Mouse (Mus musculus) spleen, adult 12 weeks (tissue): Measurements from ENCODE around the gene Nrxn1.

ENCODE experiments used
- DNase-seq: peaks from one replicate; pipeline ENCODE4 v3.0.0; 2022; ENCODE audit warnings: low spot score

The Nrxn1 gene

GRCm38 (mm10) chr17:91093042-91093080, at the start of gene Nrxn1:
TSS of gene Nrxn1 (minus strand) at chr17:91093071.
- no peak for DNase-seq

- DNase-seq = no peak
Observed at GRCm38 (mm10) chr17:91136859-91137258, 44.0 kb upstream of the Nrxn1 start.

- no peak for DNase-seq
Observed at GRCm38 (mm10) chr17:91112880-91113628, 20.2 kb upstream of the Nrxn1 start.

- no peak for DNase-seq
Observed at GRCm38 (mm10) chr17:91112085-91112484, 19.2 kb upstream of the Nrxn1 start.

GRCm38 (mm10) chr17:91093081-91093875, 407 bp upstream of the Nrxn1 start:
- DNase-seq = no peak

GRCm38 (mm10) chr17:91092421-91093041, 340 bp downstream of the Nrxn1 start:
- no peak for DNase-seq

GRCm38 (mm10) chr17:91090631-91091030, 2.2 kb downstream of the Nrxn1 start:
- DNase-seq = no peak

- DNase-seq = no peak
Observed at GRCm38 (mm10) chr17:91088991-91089390, 3.9 kb downstream of the Nrxn1 start.

- no peak for DNase-seq
Observed at GRCm38 (mm10) chr17:91088037-91088715, 4.7 kb downstream of the Nrxn1 start.

- DNase-seq = no peak
Observed at GRCm38 (mm10) chr17:91086412-91086811, 6.5 kb downstream of the Nrxn1 start.

- no peak for DNase-seq
Observed at GRCm38 (mm10) chr17:91085416-91085815, 7.5 kb downstream of the Nrxn1 start.

- no peak for DNase-seq
Observed at GRCm38 (mm10) chr17:91079096-91079495, 13.8 kb downstream of the Nrxn1 start.

- no peak for DNase-seq
Observed at GRCm38 (mm10) chr17:91074780-91075179, 18.1 kb downstream of the Nrxn1 start.

- no peak for DNase-seq
Observed at GRCm38 (mm10) chr17:91033466-91033865, 59.4 kb downstream of the Nrxn1 start.

GRCm38 (mm10) chr17:91025061-91025623, 67.7 kb downstream of the Nrxn1 start:
- DNase-seq = no peak

- no peak for DNase-seq
Observed at GRCm38 (mm10) chr17:91007385-91008089, 85.3 kb downstream of the Nrxn1 start.

- DNase-seq = no peak
Observed at GRCm38 (mm10) chr17:91000389-91000788, 92.5 kb downstream of the Nrxn1 start.

- DNase-seq = no peak
Observed at GRCm38 (mm10) chr17:90999667-91000154, 93.2 kb downstream of the Nrxn1 start.

GRCm38 (mm10) chr17:90997714-90998113, 95.2 kb downstream of the Nrxn1 start:
- DNase-seq = no peak

- no peak for DNase-seq
Observed at GRCm38 (mm10) chr17:90995436-90995835, 97.4 kb downstream of the Nrxn1 start.

- DNase-seq = no peak
Observed at GRCm38 (mm10) chr17:90994247-90994646, 98.6 kb downstream of the Nrxn1 start.

GRCm38 (mm10) chr17:90990747-90991146, 102.1 kb downstream of the Nrxn1 start:
- DNase-seq = no peak
